Mouse (Mus musculus): ENCODE results near the gene Rab3ip.

Gene Rab3ip

DNA sequence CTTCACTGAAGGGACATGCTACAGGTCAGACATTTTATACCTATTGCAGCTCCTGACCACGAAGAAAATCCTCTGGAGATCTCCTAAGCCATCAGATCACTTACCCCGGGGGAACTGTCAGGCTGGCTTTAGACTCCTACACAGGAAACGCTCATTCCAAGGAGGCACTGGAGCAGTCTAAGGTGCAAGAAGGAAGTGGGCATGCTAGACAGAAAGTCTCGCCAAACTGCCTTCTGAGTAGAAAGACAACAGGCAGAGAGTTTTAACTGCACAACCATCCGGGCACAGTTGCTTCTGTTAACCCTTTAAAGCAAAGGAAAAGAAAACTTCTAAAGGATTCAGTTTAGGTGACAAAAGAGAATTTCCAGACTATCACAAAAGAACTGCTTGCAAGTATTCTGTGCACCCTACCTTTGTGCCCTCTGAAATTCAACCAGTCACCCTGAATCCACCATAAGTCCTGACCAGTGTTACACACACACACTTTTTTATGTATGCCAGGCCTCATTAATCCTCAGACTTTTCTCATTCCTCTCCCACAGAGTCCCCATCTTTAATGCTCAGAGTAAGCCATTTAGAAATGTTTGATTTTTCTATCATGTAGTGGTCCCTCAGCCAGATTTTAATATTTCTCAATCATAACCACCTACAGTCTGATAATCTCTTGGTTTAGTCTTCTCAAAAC lies 7.4 kb upstream of the Rab3ip start:
- no peak for DNase-seq (ENCODE audit: low read depth, low spot score)

DNA sequence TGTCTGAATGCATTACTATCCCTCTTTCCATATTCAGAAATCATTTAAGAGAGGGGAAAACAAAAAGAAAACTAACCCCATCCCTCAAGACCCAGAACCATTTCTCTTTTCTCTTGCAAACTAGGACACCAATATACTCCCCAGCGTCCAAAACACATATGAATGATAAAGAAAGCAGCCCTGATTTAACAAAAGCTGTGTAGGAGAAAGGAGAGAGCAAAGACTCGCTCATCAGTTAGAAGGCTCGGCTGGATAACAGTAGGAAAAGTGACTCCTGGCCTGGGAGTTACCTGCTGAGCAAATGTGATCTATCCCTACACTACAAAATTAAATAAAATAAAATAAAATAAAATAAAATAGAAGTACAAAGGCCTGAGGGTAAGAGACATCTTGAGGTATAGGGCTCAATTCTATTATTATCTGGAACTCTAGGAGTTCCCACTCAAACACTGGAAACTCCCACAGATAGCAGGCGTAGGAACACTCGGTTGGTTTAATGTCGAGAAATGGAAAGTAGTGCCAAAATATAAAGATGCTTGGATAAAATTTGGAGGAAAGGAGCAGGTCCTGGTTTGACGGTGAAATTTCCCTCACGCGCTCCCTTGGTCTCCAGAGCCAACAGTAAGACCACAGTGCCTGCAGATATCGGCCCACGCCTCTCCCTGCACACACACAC lies 6.1 kb upstream of the Rab3ip start:
- DNase-seq (ENCODE audit: low read depth, low spot score) = no peak

DNA sequence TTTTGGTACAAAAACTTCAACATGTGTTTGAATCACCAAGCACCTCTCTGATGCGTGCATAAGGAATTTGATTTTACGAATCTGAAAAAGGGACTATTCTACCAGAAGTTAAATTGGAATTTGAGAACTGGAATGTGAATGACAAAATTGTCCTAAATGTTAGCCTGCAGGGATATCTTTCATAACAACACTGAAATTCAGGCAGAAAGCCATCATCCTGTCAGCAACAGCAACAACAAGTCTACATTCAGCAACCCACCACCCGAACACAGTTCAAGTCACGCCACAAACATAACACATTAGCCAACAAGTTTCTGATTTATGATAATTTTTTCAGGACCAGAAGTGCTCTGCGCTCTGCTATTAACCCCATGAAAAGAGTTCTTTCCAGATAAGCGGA lies 4.6 kb upstream of the Rab3ip start:
- DNase-seq (ENCODE audit: low read depth, low spot score) = no peak

DNA sequence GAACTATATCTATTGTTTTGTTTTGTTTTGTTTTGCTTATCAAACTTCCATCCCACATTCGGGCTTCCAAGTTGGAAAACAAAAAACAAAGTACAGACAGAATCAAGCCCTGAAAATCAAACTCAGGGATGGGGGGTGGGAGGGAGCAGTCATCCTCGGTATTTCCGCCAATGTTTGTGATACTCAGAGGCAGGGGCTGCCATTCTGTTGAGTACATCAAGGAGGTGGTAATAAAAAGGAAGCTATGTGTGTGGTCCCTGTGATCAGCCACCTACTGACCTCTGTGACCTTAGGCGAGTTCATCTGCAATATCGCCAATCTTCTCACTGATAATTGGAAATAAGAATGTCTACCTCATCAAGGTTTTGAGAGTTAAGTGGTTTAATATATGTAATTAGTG lies 317 bp upstream of the Rab3ip start:
- no peak for DNase-seq (ENCODE audit: low read depth, low spot score)

DNA sequence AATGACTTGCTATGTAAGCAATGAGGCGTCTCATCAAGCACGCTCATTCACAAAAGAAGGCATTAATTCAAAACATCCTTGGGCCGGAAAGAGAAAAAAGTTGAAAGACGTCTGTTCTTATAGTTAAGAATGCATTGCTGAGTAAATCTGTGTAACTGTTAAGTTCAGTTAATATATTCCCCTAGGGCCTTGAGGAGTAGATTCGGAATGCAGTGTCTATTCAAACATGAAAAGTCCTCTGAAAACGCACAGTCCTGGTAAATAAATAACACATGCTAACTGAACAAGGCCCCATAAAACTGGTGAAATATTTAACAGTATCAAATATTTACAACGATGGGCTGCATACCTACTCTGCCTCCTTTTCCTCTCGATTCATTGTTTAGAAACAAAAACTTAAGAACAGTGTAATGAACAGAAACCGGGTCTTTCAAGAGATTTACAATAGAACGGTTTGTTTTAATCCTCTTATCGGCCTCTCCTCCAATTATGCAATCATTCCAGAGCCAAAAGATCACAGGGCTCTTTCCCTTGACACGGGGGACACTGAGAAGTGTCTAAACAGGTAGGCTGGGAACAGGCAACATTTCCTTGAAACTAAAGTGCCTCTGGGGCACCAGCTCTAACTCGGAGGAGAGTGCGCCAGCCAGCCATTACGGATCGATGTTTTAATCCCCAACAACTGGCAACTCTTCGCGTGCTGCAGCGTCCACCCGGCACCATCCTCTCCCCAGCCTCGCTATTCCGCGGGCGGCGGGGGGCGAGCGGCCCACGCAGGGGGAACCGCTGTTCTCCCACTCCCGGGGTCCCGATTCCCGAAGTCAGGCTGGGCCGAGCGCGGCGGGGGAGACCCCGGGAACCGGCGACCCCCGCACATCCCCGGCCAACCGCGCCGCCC lies 1.2 kb downstream of the Rab3ip start:
- no peak for DNase-seq (ENCODE audit: low read depth, low spot score)

DNA sequence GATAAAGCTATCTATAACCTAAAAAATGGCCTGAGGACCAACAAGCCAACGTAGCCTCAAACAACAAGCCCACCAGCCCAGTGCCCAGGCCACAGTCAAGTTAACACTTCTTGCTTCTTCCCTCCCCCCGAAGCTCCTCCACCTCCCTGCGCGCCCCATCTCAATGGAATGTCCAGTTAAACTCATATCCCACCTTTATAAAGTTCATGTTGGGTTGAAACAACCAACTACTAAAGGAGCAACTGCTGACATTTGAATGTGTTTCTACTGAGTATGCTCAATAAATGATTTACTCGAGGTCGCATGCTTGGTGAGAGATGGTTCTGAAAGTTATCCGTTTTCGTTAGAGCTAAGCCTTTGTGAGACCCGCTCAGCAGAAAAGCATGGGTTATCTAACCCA lies 2.2 kb downstream of the Rab3ip start:
- no peak for DNase-seq (ENCODE audit: low read depth, low spot score)

DNA sequence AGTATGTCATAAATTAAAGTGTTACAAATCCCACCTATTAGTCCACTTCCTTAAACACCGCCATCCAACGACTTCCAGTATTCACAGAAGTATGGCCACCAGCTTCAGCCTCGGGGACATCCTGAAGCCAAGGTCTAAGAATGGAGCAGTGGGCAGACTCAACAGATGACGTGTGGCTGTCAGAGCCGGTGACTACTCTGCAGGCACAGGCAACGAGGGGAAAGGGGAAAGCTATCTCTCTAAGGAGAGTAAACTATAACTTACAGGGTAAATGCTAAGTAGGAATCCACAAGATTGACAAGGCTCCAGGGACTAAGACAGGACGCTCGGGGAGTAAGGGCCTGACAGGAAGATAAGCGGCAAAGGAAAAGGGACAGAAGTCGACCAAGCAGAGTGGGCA lies 5.6 kb downstream of the Rab3ip start:
- DNase-seq (ENCODE audit: low read depth, low spot score) = no peak

DNA sequence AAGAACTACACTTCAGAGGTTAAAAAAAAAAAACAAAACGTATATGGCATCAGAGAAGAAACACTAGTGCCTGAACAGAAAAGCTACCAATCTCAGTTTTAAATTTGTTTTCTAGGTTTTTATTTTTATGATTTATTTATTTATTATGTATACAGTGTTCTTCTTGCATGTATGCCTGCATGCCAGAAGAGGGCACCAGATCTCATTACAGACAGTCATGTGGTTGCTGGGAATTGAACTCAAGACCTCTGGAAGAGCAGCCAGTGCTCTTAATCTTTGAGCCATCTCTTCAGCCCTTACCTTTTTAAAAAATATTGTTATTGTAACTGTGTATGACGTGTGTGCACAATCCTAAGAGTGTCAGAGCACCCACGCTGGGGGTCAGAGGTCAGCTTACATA lies 6.4 kb downstream of the Rab3ip start:
- no peak for DNase-seq (ENCODE audit: low read depth, low spot score)

DNA sequence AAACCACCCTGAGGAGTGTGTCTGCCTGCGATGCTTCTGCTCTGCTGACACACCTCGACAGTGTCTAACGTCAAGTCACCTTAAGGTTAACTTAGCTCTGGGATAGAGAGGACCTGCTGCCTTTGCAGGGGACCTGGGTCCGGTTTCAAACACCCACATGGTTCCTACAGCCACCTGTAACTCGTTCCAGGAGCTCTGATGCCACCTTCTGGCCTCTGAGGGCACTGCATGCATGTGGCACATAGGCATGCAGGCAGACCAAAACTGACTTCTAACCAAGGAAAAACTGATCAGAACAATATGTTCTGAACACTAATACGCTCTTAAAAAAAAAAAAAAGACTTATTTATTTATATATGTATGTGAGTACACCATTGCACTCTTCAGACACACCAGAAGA lies 7.5 kb downstream of the Rab3ip start:
- no peak for DNase-seq (ENCODE audit: low read depth, low spot score)

DNA sequence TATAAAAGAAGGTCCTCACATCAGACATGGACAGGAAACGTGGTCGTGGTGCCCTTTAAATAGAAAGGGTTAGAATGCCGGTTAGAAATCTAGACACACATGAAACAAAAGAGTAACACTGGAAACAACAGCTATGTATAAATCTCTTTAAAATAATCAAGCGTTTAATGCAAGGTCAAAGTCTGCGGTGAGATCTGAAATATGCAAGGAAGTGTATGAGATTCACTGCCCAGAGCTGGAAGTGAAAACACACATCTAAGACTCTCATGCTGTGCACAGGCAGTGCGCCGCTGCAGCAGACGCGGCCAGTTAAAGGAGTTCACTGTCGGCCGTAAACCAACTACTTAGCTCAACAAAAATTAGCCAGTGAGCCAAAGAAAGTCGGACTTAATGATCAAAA lies 15.5 kb downstream of the Rab3ip start:
- no peak for DNase-seq (ENCODE audit: low read depth, low spot score)

DNA sequence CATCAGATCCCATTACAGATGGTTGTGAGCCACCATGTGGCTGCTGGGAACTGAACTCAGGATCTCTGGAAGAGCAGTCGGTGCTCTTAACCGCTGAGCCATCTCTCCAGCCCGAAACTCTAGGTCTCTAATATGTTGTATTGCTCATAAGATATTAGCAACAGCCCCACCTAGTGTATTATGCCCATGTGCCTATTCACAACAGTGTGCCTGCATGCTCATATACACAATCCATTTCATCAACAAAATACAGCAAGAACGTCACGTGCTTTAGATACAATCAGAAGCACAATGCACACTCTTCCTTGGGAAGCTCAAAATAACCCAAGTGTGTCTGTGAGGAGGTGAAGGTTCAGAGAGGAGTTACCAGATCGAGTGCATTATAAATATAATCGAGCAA lies 16.8 kb downstream of the Rab3ip start:
- DNase-seq (ENCODE audit: low read depth, low spot score) = no peak

DNA sequence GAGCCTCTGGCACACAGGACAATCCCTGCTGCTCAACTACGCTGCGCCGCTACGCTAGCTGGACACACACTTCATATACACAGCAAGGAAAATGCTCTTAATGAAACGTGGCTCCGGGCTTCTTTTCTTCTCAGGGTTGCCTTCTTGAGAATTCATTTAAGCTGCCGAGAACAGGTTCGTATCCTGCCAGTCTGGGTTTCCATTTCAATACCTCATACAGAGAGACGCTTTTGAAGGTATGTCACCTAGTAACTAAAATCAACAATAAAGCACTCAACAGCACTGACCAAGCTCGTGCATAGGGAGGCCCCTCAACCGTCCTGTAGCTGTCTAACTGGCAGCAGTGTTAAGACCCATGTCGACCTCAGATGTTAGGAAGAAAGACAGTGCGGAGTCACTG lies 18.2 kb downstream of the Rab3ip start:
- DNase-seq (ENCODE audit: low read depth, low spot score) = no peak

DNA sequence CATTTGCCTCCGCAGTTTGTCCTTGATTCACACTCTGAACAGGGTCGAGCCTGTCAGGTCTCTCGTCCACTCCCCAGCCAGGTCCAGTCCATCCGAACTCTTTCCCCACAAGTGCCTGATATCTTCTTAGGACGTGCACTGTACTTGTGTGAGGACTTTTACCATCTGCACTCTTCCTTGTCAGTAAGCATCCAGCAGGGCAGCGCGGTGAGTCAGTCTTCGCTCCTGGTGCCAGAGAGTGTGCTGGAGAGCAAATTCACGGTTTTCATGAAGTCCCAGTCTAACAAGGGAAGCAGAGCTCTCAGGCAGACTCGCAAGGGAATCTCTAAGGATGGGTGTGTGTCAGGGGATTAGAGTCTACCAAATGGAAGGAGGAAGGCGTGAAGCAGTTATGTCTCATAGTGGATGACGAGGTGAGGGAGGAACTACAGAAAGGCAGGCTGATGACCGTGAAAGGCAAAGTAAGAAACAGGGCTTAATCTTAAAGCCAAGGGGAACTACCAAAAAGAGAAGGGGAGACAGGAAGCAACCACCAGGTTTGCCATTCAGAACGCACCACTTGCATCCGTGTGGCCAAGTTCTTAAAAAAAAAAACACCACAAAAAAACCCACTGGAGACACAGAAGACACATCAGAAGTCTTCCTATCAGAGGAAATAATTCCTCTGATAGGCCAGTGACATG lies 18.9 kb downstream of the Rab3ip start:
- no peak for DNase-seq (ENCODE audit: low read depth, low spot score)

DNA sequence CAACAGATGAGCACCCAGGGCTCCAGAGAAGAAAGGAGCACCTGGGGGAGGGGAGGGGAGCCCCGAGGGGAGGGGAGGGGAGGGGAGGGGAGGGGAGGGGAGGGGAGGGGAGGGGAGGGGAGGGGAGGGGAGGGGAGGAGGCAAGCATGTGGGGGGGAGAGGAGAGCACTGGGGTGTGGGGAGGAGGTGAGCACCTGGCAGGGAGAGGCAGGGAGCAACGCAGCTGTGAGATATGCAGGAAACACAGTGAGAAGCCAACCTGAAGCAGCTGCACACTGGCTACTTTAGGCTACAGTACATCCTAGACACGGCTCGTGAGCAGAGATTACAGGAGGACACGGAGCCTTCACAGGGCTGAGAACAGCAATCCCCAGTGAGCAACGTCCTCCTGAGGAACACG lies 19.6 kb downstream of the Rab3ip start:
- no peak for DNase-seq (ENCODE audit: low read depth, low spot score)

DNA sequence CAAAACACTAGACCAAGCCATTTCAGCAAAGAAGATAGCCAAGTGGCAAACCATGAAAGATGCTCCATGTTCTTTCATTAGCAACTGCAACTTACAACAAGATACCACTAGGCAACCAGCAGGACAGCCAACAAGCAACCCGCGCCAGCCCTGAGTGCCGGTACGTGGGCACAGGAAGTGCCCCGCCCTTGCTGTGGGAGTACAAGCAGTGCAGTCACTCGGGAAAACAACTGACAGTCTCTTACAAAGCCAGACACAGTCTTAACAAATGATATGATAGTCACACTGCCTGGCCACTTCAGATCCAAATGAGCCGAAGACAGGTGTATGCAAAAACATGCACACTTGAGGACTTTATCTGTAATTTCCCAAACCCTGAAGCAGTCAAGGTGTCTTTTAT lies 20.1 kb downstream of the Rab3ip start:
- no peak for DNase-seq (ENCODE audit: low read depth, low spot score)

DNA sequence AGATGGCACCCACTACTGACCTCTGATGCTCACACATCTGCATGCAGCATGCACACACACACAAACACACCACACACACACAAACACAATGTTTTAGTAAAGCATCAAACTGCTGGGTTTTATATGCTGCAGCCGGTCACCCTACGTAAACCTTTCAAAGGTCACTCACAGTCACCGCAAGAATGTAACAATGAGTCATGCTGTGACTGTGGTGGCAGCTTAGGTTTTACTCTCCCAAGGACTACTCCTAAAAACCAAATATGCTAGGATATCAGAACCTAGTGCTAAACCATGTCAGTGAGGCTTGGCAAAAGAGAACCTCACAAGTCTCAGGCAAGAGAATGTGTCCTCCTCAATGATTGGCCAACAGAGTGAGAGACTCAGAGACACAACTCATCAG lies 21.7 kb downstream of the Rab3ip start:
- no peak for DNase-seq (ENCODE audit: low read depth, low spot score)

DNA sequence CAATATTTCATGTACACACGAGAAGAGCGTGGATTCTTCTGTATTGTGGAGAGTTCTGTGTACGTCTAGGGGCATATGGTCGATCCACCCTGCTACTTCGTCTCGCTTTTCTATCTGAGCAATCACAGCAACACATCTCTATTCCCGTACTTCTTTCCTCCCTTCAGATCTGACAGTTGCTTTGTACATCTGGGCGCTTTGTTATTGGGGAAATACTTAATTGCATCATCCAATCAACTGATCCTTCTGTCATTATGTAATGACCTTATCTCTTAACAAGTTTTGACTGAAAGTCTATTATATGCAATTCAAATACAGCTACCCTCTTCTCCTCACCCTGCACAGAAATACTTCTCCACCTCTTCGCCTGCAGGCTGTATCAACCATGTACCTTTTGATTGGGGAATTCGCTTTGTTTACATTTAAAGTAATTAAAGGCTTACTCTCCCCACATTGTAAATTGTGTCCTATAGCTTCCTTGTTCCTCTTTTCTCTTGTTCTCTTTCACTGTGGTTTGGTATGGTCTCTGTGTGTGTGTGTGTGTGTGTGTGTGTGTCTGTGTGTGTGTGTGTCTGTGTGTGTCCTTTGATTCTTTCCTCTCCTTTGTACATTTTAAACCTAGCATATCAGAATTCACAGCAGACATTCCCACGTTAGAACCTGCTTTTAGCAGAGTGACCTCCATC lies 24.0 kb downstream of the Rab3ip start:
- DNase-seq (ENCODE audit: low read depth, low spot score) = no peak

DNA sequence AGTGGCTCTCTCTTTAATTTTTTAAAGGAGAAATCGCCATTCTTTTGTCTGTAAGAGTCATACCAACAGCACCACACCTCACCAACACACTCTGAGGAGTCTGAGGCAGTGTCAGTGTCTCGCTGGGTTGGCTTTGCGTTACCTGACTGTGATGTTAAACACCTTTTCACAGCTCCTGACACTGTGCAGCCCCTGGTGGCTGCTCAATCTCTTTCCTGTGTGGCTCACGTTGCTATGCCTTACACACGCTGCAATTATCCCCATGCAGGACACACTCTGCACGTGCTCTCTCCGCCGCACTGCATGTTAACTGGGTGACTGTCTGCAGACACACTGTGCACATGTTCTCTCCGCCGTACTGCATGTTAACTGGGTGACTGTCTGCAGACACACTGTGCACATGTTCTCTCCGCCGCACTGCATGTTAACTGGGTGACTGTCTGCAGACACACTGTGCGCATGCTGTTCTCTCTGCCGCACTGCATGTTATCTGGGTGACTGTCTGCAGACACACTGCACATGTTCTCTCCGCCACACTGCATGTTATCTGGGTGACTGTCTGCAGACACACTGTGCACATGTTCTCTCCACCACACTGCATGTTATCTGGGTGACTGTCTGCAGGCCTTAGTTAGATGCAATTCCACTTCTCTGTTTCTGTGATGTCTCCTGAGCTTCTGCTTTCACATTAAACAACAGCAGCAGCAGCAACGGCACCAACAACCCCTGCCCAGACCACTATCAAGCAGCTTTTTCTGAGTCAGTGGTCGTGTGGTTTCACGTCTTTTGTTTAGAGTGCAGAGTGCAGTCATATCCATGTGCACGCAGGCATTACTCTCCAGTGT lies 26.7 kb downstream of the Rab3ip start:
- no peak for DNase-seq (ENCODE audit: low read depth, low spot score)

DNA sequence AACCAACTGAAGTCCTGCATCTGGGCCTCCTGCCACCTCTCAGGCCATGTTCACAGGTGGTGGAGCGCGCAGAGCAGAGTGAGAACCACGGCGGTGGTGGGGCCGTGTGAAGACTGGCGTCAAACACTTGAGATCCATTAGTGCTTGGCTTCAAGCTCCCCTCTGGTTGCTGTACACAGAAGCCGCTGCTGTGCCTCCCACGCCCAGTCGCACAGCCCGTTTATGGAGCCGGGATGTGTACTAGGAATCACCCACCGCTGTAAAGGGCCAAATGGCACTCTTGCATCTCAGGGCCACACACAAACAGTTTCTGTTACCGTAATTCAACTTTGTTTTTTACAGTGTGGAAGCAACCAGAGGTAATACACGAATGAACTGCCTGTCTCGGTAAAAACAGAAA lies 28.4 kb downstream of the Rab3ip start:
- no peak for DNase-seq (ENCODE audit: low read depth, low spot score)

DNA sequence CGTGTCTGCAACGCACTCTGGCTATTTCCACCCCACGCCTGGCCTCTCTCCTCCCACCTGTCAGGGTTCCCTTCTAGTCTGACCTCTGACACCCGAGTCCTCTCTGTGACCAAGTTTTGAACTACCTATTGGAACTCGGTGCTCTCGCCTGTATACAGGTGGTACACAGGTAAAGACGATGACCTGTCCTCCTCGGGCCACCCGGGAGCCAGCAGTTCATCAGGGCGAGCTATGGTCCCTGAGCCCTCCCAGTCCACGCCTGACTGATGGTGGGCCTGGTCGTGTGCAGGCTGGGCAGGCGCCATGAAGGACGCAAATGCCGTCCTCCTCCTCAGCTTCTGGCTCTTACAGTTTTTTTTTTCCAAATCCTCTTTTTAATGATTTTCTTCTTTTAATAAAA lies 29.2 kb downstream of the Rab3ip start:
- no peak for DNase-seq (ENCODE audit: low read depth, low spot score)

DNA sequence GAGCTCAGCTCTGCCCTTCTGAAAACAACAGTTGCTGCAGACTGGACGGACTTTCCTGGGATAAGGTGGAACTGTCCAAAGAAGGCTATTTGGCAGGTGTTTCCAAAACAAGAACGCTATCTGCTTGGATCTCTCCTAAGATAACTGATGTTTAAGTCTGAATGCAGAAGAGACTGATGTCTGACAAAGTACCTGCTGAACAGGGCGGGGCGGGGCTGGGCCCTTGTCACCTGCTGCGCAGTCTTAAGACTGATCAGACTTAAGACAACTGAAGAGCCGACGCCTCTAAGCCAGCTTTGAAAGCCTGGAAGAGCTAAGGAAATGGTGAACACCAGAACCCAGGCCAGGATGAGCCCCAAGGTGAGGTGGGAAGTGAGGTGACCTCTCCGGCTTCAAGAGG lies 29.9 kb downstream of the Rab3ip start:
- DNase-seq (ENCODE audit: low read depth, low spot score) = no peak

All from retina, adult 2 months (tissue).